Mouse (Mus musculus): ENCODE measurements around the gene Rasal3.

DNA sequence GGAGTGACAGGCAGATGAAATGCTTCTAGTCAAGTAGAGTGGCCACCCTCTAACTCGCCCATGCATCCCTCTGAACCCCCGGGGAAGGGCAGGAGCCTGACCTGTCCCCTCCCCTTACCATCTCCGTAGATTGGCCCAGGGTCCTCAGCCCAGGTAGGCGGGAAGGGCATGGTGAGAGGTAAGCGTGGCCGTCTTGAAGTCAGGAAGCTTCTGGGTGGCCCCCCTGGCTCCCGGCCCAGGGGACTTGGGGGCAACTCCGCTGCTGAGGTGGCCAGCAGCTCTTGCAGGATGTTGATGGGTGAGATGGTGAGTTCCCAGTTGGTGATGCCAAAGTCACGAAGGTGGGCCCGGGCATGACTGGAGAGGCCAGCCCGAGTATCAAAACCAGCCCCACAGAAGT lies 35.7 kb downstream of the Rasal3 start:
- TF ChIP-seq CTCF (IDR thresholded peaks at IDR 0.05; ENCODE audit: low read depth) (no peak), EP300 (IDR thresholded peaks at IDR 0.05; ENCODE audit: low read depth) (no peak)

All from liver, postnatal 0 days (tissue).